ENCODE assay signal across 19 mouse cellular contexts in genomic region chr6:136965912-136966311, GRCm38 (mm10). TPM values are rescaled to one million over a fixed set of nuclear protein-coding genes. Genes with fewer than 3 reads are reported as not detected.
DNase-seq lines count a peak whose midpoint lies in the region; ATAC-seq and TF ChIP-seq lines count a peak whose summit lies in the region.
"Had no signal": no experiment of that assay in that cellular context is flagged by ENCODE, and none has a peak within 500 bp of the region (broad histone marks: within the 10 kb centered on the region; RNA-seq: fewer than 3 reads in every experiment).

No protein-coding gene starts in this region.

- no peaks in the 10 kb centered on the region for H3K36me3 ChIP-seq in forebrain, embryonic 14.5 days (ENCODE audit: control insufficient read depth, insufficient read depth, low read length)
- H3K36me3 ChIP-seq in hindbrain, embryonic 12.5 days = no peaks in the 10 kb centered on the region
- H3K36me3 ChIP-seq: embryonic facial prominence, embryonic 12.5 days; forebrain, embryonic 10.5 days; heart, embryonic 15.5 days; hindbrain, embryonic 13.5 days; midbrain, embryonic 12.5 days had no signal

- peak; percentile 29 for TF ChIP-seq POLR2A in embryonic fibroblast, embryonic 13.5 days (IDR thresholded peaks at IDR 0.05; ENCODE audit: low read depth, low read length)

- ATAC-seq in frontal cortex, adult (ENCODE audit: low TSS enrichment) = peak; percentile 91
- ATAC-seq in forebrain, embryonic 14.5 days = no peak
- ATAC-seq in hindbrain, embryonic 12.5 days (ENCODE audit: low FRiP score) = no peak
- ATAC-seq: Patski had no signal

- no peaks in the 10 kb centered on the region for H3K9me3 ChIP-seq in forebrain, embryonic 14.5 days (replicated peaks; ENCODE audit: control insufficient read depth, low read length)
- H3K9me3 ChIP-seq in hindbrain, embryonic 12.5 days (replicated peaks) = no peaks in the 10 kb centered on the region
- H3K9me3 ChIP-seq: embryonic facial prominence, embryonic 12.5 days; forebrain, embryonic 10.5 days; heart, embryonic 15.5 days; hindbrain, embryonic 13.5 days; midbrain, embryonic 12.5 days had no signal

- no peak for TF ChIP-seq CTCF in embryonic fibroblast, embryonic 13.5 days (IDR thresholded peaks at IDR 0.05; ENCODE audit: borderline replicate concordance, insufficient read depth, low read length)

- no peak overlapping the region for H3K4me2 ChIP-seq in forebrain, embryonic 14.5 days (ENCODE audit: low read length)
- H3K4me2 ChIP-seq in hindbrain, embryonic 12.5 days (replicated peaks) = no peak overlapping the region
- H3K4me2 ChIP-seq: embryonic facial prominence, embryonic 12.5 days; heart, embryonic 15.5 days; hindbrain, embryonic 13.5 days; midbrain, embryonic 12.5 days had no signal

- H3K9ac ChIP-seq in forebrain, embryonic 14.5 days (ENCODE audit: low read length) = no peak overlapping the region
- no peak overlapping the region for H3K9ac ChIP-seq in hindbrain, embryonic 12.5 days
- H3K9ac ChIP-seq: embryonic facial prominence, embryonic 12.5 days; heart, embryonic 15.5 days; hindbrain, embryonic 13.5 days; liver, embryonic 14.5 days; midbrain, embryonic 12.5 days had no signal

- DNase-seq in frontal cortex, postnatal 14 days (ENCODE audit: low spot score in 2 of 2) = no peak
- peak; percentile 23 to 25 for DNase-seq in right cerebral cortex, adult 2 months (ENCODE audit: low spot score in 2 of 2)
- no peak for DNase-seq in right cerebral cortex, postnatal 25 days
- no peak for DNase-seq in ovary, adult 18-20 months (ENCODE audit: low spot score)
- DNase-seq in forebrain, embryonic 14.5 days (ENCODE audit: low spot score) = no peak
- DNase-seq: cerebellum, adult 11 months; kidney, adult 9 months had no signal

- H3K4me1 ChIP-seq in embryonic fibroblast, embryonic 13.5 days (ENCODE audit: control insufficient read depth, insufficient read depth, low read length) = peaks cover 19% of the 10 kb centered on the region; the same call in 1 of the 2 replicates
- no peaks in the 10 kb centered on the region for H3K4me1 ChIP-seq in forebrain, embryonic 14.5 days (ENCODE audit: control insufficient read depth, insufficient read depth, low read length)
- no peaks in the 10 kb centered on the region for H3K4me1 ChIP-seq in hindbrain, embryonic 12.5 days
- H3K4me1 ChIP-seq: embryonic facial prominence, embryonic 12.5 days; hindbrain, embryonic 13.5 days; midbrain, embryonic 12.5 days had no signal

- H3K4me3 ChIP-seq in embryonic fibroblast, embryonic 13.5 days (ENCODE audit: insufficient read depth, low read length) = no peak overlapping the region
- no peak overlapping the region for H3K4me3 ChIP-seq in forebrain, embryonic 14.5 days (ENCODE audit: low read depth, low read length)
- H3K4me3 ChIP-seq in hindbrain, embryonic 12.5 days = no peak overlapping the region
- H3K4me3 ChIP-seq: embryonic facial prominence, embryonic 12.5 days; forebrain, embryonic 10.5 days; heart, embryonic 15.5 days; hindbrain, embryonic 13.5 days; midbrain, embryonic 12.5 days; myocyte had no signal

- no peaks in the 10 kb centered on the region for H3K27me3 ChIP-seq in forebrain, embryonic 14.5 days (replicated peaks; ENCODE audit: control insufficient read depth, insufficient read depth, low read length)
- no peaks in the 10 kb centered on the region for H3K27me3 ChIP-seq in hindbrain, embryonic 12.5 days
- H3K27me3 ChIP-seq: embryonic facial prominence, embryonic 12.5 days; heart, embryonic 15.5 days; hindbrain, embryonic 13.5 days; midbrain, embryonic 12.5 days; Patski had no signal

- H3K27ac ChIP-seq in embryonic fibroblast, embryonic 13.5 days (ENCODE audit: insufficient read depth, low read length) = peak overlapping the region; percentile 45; the same call in 1 of the 2 replicates
- H3K27ac ChIP-seq in forebrain, embryonic 14.5 days (ENCODE audit: low read depth, low read length) = no peak overlapping the region
- no peak overlapping the region for H3K27ac ChIP-seq in hindbrain, embryonic 12.5 days
- H3K27ac ChIP-seq: embryonic facial prominence, embryonic 12.5 days; forebrain, embryonic 10.5 days; heart, embryonic 15.5 days; hindbrain, embryonic 13.5 days; liver, embryonic 14.5 days; midbrain, embryonic 12.5 days had no signal

- 80% methylated on average over 10 of the region's 10 CpGs for WGBS in forebrain, embryonic 14.5 days
- WGBS in hindbrain, embryonic 12.5 days = 75% methylated on average over 10 of the region's 10 CpGs

RNA-seq across cellular contexts. Expression of gene Arhgdib, which starts 24.2 kb away (rescaled TPM):
- polyA plus RNA-seq in embryonic fibroblast, embryonic 13.5 days (2011; ENCODE audit: insufficient read length, low read depth, missing spikeins) = 221 and 426 TPM in 2 replicates
- polyA plus RNA-seq in forebrain, embryonic 14.5 days (2014; fragmentation: Nextera tagmentation; extraction: Ambion mirVana) = 17.9 and 18.8 TPM in 2 replicates
- polyA plus RNA-seq in hindbrain, embryonic 12.5 days (2016; fragmentation: Nextera tagmentation; extraction: Ambion mirVana) = 27.7 and 29.0 TPM in 2 replicates

RNA-seq across cellular contexts. Expression of gene Pde6h, which starts 42.3 kb away (rescaled TPM):
- polyA plus RNA-seq in embryonic fibroblast, embryonic 13.5 days (2011; ENCODE audit: insufficient read length, low read depth, missing spikeins) = 1.4 TPM in 1 of 2 replicates, not detected in the other
- not detected in 2 replicates for polyA plus RNA-seq in forebrain, embryonic 14.5 days (2014; fragmentation: Nextera tagmentation; extraction: Ambion mirVana)
- polyA plus RNA-seq in hindbrain, embryonic 12.5 days (2016; fragmentation: Nextera tagmentation; extraction: Ambion mirVana) = not detected in 2 replicates
- polyA plus RNA-seq: embryonic facial prominence, embryonic 12.5 days; forebrain, embryonic 10.5 days; hindbrain, embryonic 13.5 days; limb, embryonic 11.5 days; midbrain, embryonic 12.5 days had no signal

RNA-seq across cellular contexts. Expression of gene Erp27, which starts 43.9 kb away (rescaled TPM):
- 1.7 and 1.9 TPM in 2 replicates for polyA plus RNA-seq in embryonic fibroblast, embryonic 13.5 days (2011; ENCODE audit: insufficient read length, low read depth, missing spikeins)
- polyA plus RNA-seq in forebrain, embryonic 14.5 days (2014; fragmentation: Nextera tagmentation; extraction: Ambion mirVana) = 0.23 and 0.28 TPM in 2 replicates
- not detected in 2 replicates for polyA plus RNA-seq in hindbrain, embryonic 12.5 days (2016; fragmentation: Nextera tagmentation; extraction: Ambion mirVana)
- polyA plus RNA-seq: forebrain, embryonic 10.5 days; hindbrain, embryonic 13.5 days; midbrain, embryonic 12.5 days had no signal

Comparison
In these comparisons a context has a peak if more than half of its experiments do, and no peak if none do; other contexts are left out.
1. DNase-seq: peak in right cerebral cortex, adult 2 months (2 of 2); none in frontal cortex, postnatal 14 days (0 of 2), right cerebral cortex, postnatal 25 days (single experiment), ovary, adult 18-20 months (single experiment) and forebrain, embryonic 14.5 days (single experiment).